Mouse (Mus musculus): ENCODE results near the gene Ubxn6.
"Not testable (repeated sequence)": the region's sequence is repeated elsewhere in the genome, so short reads cannot be mapped to it uniquely, and the experiment has no call there.

Gene Ubxn6

DNA sequence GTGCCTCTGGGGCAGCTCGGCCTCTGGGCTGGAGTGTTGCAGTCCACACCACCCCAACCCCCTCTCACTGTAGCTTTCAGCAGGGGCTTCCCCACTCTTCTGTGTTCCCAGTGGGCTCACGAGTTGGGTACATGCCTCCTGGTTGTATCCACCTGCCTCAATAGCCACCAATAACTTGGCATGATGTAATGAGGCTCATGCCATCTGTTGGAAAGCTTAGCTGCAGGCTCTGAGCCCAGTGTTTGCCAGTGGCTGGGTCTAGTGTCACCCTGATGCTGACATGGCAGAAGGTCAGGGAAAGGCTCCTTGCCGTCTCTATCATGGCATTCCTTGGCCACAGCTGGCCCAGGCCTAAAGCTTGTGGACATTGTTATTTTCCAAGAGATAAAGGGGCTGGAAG, 26.0 kb upstream of the Ubxn6 start:
- no peak for DNase-seq

DNA sequence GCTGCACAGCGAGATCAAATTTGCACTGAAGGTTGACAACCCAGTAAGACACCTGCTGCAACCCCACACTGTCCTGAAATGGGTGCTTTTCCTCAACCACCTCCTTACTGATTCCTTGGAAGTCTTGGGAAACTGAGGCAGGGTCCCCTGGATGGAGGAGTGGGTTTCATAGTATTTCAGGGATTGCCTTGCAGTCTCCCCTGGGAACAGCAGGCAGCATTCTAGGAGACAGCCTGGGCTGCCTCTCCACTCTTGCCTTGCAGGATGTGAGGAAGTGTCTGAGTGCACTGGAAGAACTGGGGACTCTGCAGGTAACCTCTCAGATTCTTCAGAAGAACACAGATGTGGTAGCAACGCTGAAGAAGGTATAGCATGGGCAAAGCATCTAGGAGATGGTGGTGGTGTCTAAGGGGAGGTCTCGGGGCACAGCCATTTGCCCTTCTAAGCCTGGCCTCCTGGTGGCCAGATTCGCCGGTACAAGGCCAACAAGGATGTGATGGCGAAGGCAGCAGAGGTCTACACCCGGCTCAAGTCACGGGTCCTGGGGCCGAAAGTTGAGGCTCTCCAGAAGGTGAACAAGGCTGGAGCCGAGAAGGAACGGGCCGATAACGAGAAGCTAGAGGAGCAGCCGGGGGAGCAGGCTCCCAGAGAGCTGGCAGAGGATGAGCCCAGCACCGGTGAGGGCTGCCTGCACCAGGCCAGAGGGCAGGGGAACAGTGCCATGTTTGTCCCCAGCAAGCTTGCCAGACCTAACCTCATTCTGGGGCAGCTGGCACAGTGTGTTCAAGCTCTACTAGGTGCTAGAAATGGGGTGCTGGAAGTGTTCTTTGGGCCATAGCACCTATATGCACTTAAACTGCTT, 24.1 kb upstream of the Ubxn6 start:
- no peak for DNase-seq

DNA sequence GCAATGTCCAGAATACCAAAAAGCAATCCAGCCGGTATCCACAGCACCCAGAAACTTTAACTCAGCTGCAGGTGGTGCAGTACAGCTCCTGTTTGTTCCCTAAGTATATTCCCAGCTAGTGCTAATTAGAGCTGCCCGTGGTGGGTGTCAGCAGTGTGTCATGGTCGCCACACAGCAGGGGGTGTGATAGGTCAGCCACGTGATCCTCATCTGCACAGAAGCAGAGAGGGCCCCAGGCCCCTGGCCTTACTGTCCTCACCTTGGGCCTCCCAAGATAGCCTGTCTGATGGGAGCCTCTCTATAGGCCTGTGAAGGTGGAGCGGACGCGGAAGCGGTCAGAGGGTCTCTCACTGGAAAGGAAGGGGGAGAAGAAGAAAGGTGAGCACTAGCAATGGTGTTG, 23.4 kb upstream of the Ubxn6 start:
- DNase-seq = no peak

DNA sequence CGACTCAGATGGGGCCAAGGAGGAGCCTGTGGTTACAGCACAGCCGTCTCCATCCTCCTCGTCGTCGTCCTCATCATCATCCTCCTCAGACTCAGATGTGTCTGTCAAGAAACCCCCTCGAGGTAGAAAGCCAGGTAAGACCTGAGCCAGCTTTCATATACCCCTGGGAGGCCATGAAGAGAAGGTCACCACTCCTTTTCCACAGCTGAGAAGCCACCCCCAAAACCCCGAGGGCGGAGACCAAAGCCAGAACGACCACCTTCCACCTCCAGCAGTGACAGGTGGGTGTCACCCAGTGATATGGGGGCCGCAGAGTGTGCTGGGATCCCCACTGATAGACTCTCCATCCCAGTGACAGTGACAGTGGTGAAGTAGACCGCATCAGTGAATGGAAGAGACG, 22.1 kb upstream of the Ubxn6 start:
- no peak for DNase-seq

- DNase-seq = no peak
These were observed 18.0 kb upstream of the Ubxn6 start for GRCm38 (mm10) chr17:56092794-56093193.

DNA sequence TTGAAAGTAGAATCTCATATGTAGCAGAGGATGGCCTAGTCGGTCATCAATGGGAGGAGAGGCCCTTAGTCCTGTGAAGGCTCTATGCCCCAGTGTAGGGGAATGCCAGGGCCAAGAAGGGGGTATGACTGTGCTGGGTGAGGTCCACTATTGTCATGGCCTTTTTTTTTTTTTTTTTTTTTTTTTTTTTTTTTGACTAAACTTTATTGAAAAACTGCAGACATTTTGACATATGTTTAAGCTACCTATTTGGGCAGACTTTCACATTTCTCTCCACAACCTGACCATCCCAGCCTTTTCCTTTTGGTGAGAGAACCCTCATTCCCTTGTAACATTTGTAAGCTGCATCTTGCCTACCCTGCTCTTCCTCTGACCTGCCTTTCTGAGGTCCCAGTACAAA, 17.5 kb upstream of the Ubxn6 start:
- no peak for DNase-seq

GRCm38 (mm10) chr17:56080781-56081585, 6.2 kb upstream of the Ubxn6 start:
- peak; percentile 42 for DNase-seq

- DNase-seq = no peak
These were observed 5.1 kb upstream of the Ubxn6 start for GRCm38 (mm10) chr17:56079921-56080320.

- peak; percentile 100 for DNase-seq
These were observed 4.3 kb upstream of the Ubxn6 start, which contains the start of gene Hdgfl2 for GRCm38 (mm10) chr17:56078880-56079795. TSS of gene Hdgfl2 (plus strand) at chr17:56079634.

DNA sequence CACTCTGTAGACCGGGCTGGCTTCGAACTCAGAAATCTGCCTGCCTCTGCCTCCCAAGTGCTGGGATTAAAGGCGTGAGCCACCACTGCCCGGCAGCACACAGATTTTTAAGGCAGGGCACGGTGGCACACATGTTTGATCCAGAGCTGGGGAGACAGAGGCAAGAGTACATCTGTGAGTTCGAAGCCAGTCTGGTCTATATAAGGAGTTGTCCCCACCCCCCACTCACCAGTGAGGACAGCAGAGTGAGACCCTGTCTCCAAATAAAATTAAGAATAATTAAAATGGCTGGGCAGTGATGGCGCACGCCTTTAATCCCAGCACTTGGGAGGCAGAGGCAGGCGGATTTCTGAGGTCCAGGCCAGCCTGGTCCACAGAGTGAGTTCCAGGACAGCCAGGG, 3.5 kb upstream of the Ubxn6 start:
- not testable (repeated sequence) for DNase-seq

GRCm38 (mm10) chr17:56077523-56077922, 2.7 kb upstream of the Ubxn6 start:
- DNase-seq = no peak

GRCm38 (mm10) chr17:56074097-56074826, 566 bp downstream of the Ubxn6 start:
- peak; percentile 95 for DNase-seq

DNA sequence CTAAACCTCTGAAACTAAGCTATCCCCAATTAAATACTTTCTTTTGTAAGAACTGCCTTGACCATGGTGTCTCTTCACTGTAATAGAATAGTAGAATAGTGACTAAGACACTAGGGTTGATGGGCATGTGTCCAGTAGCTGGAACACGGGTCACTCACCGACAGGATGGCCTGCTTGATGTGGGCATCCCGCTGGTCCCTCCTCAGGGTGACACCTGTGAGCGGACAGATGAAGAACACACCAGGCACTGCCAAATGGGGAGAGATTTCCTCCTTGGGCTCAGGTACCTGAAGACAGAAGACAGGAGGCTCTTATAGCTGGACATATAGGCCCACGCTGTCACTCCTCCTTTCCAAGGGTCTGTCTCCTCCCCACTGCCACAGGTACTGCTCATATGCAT, 2.6 kb downstream of the Ubxn6 start:
- DNase-seq = no peak

GRCm38 (mm10) chr17:56071126-56071525, 3.7 kb downstream of the Ubxn6 start:
- DNase-seq = no peak

GRCm38 (mm10) chr17:56069066-56069465, 5.8 kb downstream of the Ubxn6 start:
- DNase-seq = no peak

DNA sequence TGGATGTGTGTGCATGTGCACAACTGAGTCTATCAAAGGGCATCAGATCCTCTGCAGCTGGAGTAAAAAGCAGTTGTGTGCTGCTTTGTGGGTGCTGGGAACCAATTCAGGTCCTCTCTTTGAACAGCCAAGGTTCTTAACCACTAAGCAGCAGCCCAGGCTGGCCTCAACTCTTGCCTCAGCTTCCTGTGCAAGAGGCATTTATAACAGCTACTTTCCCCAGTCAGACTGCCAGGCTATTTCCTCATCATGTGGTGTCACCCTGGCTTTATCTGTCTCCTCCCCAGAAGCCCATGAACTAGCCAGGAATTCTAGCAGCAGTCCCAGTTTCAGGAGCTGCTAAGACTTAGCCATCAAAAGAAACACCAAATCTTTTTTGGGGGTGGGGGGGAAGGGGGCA, 8.4 kb downstream of the Ubxn6 start:
- no peak for DNase-seq

DNA sequence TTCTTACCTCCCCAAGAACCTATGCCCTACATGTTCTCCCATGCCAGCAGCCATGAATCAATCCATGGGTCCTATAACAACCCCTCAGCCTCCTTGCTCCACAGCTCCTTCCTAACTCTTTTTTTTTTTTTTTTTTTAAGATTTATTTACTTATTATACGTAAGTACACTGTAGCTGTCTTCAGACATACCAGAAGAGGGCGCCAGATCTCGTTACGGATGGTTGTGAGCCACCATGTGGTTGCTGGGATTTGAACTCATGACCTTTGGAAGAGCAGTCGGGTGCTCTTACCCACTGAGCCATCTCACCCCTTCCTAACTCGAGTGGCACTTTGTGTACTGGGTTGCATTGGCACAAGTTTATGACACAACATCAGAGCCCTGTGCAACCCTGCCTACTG, 9.1 kb downstream of the Ubxn6 start:
- not testable (repeated sequence) for DNase-seq

DNA sequence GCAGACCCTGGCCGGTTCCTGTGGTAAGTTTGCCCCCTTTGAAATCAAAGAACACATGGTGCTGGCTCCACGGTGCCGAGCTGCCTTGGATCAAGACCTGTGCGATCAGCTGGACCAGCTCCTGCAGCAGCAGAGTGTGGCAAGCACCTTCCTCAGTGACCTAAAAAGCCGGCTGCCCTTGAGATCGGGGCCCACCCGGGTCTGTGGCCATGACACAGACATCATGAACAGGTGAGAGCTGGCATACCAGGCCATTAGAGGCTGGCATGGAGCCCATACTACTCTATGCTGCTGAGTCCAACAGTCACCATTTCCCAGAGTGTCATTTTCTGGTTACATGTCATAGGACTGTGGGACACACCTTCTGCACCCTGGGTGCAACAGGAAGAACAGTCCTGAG, 12.7 kb downstream of the Ubxn6 start:
- no peak for DNase-seq

GRCm38 (mm10) chr17:56057381-56058120, 17.3 kb downstream of the Ubxn6 start:
- no peak for DNase-seq

GRCm38 (mm10) chr17:56055945-56056678, 18.7 kb downstream of the Ubxn6 start:
- DNase-seq = no peak

- DNase-seq = no peak
These were observed 19.9 kb downstream of the Ubxn6 start for GRCm38 (mm10) chr17:56054938-56055337.
